Mouse (Mus musculus) spleen, adult 2 months (tissue): ENCODE measurements around the gene Rere.

Experiments used
- CTCF ChIP-seq: fragments of 200-500 bp; IDR thresholded peaks from 2 replicates; pipeline ENCODE4 v1.5.1; 2011; ENCODE audit warnings: mild to moderate bottlenecking, inconsistent platforms; ENCODE audit not compliant: insufficient read depth, insufficient read length, insufficient replicate concordance; ENCODE audit errors: extremely low read depth
- POLR2A ChIP-seq: fragments of 200-500 bp; IDR thresholded peaks from 2 replicates; pipeline ENCODE4 v1.6.1; 2011; ENCODE audit warnings: low read depth, low read length, inconsistent platforms

DNA sequence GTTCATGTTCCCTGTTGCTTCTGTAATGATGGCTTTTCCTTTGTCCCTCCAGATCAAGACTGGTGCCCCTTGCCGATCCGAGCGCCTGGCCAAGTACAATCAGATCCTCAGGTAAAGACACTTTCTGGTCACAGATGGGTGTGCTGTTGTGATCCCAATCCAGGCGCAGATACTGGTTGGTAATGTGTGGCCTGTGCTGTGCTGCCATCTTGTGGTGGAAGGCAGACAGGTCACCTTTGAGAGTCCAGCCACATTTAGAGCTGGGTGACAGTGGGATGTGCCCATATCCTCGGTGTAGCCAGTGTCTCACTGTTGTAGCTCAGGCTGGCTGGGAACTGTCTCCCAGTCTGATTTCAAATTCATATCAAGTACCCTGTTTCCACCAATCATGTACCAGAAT, 33.4 kb upstream of the Rere start:
- TF ChIP-seq CTCF (peak; percentile 85; the same call in 1 of the 2 replicates), POLR2A (no peak)
